Mouse (Mus musculus): ENCODE measurements around the gene Tmem79. TPM values are rescaled to one million over a fixed set of nuclear protein-coding genes. Genes with fewer than 3 reads are reported as not detected.
"Not testable (repeated sequence)": the region's sequence is repeated elsewhere in the genome, so short reads cannot be mapped to it uniquely, and the experiment has no call there.

Tmem79 gene
- total RNA-seq, 2 experiments from 2014 or later = 1.5 to 2.3 TPM

DNA sequence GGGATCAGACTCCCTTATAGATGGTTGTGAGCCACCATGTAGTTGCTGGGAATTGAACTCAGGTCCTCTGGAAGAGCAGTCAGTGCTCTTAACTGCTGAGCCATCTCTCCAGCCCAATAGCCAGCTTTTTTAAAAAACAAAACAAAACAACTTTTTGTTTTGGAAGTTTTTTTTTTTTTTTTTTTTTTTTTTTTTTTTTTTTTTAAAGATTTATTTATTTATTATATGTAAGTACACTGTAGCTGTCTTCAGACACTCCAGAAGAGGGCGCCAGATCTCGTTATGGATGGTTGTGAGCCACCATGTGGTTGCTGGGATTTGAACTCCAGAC is 50.4 kb downstream of the Tmem79 start:
- not testable (repeated sequence) for DNase-seq (ENCODE audit: low spot score in 2 of 2)

DNA sequence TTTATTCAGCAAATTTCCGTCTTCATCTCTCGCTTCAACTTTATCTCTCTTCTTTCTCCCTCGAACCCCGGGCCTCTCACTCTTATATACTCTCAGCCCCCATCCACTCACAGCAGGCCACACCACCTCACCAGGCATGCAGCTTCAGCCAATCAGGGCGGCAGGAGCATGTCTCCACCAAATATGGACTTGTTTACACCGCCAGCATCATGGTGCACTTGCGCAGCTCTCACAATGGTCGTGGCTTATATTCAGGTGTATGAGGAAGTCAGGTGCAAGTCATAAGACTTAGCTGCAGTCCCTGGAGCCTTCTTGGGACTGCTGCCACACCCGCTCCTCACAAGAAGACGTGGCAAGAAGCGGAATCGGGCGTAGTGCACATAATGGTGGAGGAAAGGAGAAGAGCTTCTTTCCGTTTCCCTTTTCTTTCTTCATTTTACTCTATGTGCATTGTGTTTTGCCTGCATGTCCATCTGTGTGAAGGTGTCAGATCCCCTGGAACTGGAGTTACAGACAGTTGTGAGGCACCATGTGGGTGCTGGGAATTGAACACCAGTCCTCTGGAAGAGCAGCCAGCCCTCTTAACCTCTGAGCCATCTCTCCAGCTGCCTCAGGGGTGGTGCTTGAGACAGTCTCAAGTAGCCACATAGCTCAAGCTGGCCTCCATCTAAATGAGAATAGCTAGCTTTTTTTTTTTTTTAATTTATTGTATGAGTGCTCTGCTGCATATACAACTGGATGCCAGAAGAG is 51.0 kb downstream of the Tmem79 start:
- not testable (repeated sequence) for DNase-seq (ENCODE audit: low spot score in 2 of 2)

DNA sequence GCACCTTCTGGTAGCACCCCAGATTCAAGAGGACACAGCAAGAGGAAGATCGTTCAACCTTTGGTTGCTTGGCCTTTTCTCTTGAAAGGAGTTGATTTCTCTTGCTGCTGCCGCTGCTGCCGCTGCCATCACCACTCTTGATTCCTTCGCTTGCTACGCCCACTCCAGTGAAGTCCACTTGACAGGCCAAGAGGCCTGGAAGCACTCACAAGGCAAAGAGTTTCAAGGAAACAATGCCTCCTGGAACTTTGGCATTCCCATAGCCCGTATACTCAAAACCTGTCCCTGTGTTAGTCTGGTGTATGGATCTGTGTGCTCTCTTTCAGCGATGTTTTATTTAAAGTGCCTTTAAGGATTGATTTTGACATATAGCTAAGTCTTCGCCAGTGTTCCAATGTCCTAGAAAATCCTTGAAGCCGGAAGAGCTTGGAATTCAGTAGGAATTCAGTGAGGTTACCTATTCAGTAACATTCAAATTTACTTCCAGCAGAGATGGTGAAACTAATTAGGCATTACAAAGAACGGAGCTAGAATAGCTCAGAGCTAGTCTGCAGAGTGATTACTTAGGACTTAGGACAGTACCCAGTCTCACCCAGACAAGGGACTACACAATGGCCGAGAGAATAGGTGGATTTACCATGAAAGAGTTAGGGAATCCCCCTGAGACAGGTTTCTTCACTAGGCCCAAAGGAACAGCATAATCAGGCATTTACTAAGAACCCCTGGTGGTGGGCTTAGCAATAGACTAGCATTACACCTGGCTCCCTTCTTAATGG is 54.6 kb downstream of the Tmem79 start:
- DNase-seq (ENCODE audit: low spot score in 2 of 2) = not testable (repeated sequence)

DNA sequence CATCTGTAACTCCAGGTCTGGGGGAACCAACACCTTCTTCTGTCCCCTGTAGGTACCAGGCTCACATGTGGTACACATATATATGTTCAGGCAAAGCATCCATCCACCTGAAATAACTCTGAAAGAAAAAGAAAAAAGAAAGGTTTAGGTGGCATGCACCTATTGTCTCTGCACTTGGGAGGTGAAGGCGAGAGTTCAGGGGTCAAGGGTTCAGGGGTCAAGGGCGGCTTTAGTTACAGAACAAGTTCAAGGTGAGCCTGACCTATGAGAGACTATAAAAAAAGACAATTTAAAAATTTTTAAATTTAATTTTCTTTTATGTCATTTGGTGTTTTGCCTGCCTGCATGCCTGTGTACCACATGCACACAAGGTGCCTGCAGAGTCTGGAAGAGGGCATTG is 55.9 kb downstream of the Tmem79 start:
- no peak for DNase-seq (ENCODE audit: low spot score in 2 of 2)

Other genes with a start within 250 kb of the Tmem79 start
- 100 to 1,000 TPM; 194 to 205 TPM for gene Mef2d, start 193.8 kb downstream of the Tmem79 start, total RNA-seq (2021)
- gene Rhbg, start 81.4 kb downstream of the Tmem79 start, total RNA-seq (2021) = not detected
- under 1 TPM; 0.52 to 0.71 TPM for gene Gm38392, start 48.9 kb downstream of the Tmem79 start, total RNA-seq (2021)
- 1 to 10 TPM; 2.7 to 3.9 TPM for gene Tsacc, start 39.1 kb downstream of the Tmem79 start, total RNA-seq (2021)
- 100 to 1,000 TPM; 186 to 189 TPM for gene Cct3, start 39.0 kb downstream of the Tmem79 start, total RNA-seq (2021)
- gene Glmp, start 11.1 kb downstream of the Tmem79 start, total RNA-seq (2021) = 10 to 100 TPM; 89.8 to 94.5 TPM
- 10 to 100 TPM; 64.5 to 65.7 TPM for gene Smg5, start 112 bp upstream of the Tmem79 start, total RNA-seq (2021)
- 10 to 100 TPM; 14.0 to 16.6 TPM for gene Paqr6, start 28.4 kb upstream of the Tmem79 start, total RNA-seq (2021)
- gene Bglap3, start 36.6 kb upstream of the Tmem79 start, total RNA-seq (2021) = under 1 TPM; 0.23 to 0.97 TPM
- gene Bglap2, start 42.6 kb upstream of the Tmem79 start, total RNA-seq (2021) = not detected
- gene Bglap, start 48.3 kb upstream of the Tmem79 start, total RNA-seq (2021) = not detected
- gene Pmf1, start 74.2 kb upstream of the Tmem79 start, total RNA-seq (2021) = 1 to 10 TPM; 5.9 to 6.5 TPM
- gene Slc25a44, start 89.0 kb upstream of the Tmem79 start, total RNA-seq (2021) = 10 to 100 TPM; 71.9 to 73.0 TPM
- 10 to 100 TPM; 40.4 to 41.5 TPM for gene Sema4a, start 125.0 kb upstream of the Tmem79 start, total RNA-seq (2021)
- 10 to 100 TPM; 36.5 to 40.2 TPM for gene Lmna, start 173.8 kb upstream of the Tmem79 start, total RNA-seq (2021)
- 1 to 10 TPM; 2.0 to 2.2 TPM for gene Mex3a, start 196.2 kb upstream of the Tmem79 start, total RNA-seq (2021)
- not detected for gene Rab25, start 212.2 kb upstream of the Tmem79 start, total RNA-seq (2021)
- gene Lamtor2, start 216.9 kb upstream of the Tmem79 start, total RNA-seq (2021) = 100 to 1,000 TPM; 112 to 113 TPM
- gene Ubqln4, start 217.6 kb upstream of the Tmem79 start, total RNA-seq (2021) = 100 to 1,000 TPM; 118 to 122 TPM
- gene Ssr2, start 239.7 kb upstream of the Tmem79 start, total RNA-seq (2021) = 10 to 100 TPM; 91.5 to 97.2 TPM